Mouse (Mus musculus): Measurements from ENCODE around the gene Stk39.

Stk39 gene

DNA sequence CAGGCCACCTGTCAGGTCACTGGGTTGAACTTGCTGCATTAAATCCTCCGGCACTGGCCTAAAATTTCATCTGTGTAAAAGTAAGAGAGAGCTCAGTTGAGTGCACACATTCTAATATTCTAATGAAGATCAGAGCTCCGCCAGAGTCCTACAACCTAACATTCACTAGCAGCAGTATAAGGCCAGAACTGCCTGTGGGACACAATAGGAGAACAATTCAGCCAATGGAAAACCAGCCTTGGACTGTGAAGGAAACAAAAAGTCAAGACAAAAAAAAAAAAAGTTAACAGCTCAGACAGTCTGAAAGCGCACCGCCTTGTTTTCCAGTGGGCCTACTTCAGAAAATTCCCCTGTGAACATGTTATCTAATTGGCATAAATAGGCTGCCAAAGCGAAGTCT, 137.1 kb downstream of the Stk39 start:
- DNase-seq = no peak

DNA sequence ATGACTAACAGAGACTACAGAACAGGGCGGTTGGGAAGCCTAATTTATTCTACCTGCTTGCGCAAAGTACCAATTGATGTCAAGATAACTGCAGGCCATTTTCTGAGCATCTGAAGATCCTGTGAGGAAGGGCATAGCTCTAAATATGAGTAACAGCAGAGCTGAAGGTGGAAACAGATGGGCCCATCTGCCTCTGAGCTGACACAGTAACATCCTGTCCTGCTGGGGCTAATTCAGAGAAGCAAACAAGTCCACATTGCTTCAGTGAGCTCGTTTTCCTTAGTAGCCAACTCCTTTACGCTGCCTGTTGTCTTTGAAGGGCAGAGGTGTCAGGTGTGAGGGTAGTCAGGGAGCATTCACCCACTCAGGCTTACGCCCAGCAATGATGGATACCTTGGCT, 146.8 kb downstream of the Stk39 start:
- peak; percentile 67 for DNase-seq

- no peak for DNase-seq
Observed at GRCm38 (mm10) chr2:68321230-68321629, 150.8 kb downstream of the Stk39 start.

- DNase-seq = peak; percentile 57
Observed at GRCm38 (mm10) chr2:68320670-68321069, 151.4 kb downstream of the Stk39 start.

GRCm38 (mm10) chr2:68318452-68318851, 153.6 kb downstream of the Stk39 start:
- no peak for DNase-seq

DNA sequence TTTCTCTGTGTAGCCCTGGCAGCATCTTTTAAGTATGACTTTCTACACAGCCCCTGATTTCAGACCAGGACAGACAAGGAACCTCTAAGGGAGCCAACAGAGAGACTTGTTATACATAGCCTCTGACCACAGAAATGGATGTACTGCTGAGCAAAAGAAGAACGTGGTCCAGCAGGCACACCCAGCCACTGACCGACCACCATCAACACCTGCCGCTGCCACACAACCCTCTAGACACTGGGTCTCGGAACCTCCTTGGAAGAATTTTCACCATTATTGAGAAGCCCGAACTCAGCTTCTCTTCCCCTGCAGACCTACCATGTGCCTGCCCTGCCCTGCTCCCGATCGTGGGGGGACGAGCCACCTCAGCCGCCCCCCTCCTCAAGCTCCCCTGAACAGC, 154.2 kb downstream of the Stk39 start:
- DNase-seq = no peak

DNA sequence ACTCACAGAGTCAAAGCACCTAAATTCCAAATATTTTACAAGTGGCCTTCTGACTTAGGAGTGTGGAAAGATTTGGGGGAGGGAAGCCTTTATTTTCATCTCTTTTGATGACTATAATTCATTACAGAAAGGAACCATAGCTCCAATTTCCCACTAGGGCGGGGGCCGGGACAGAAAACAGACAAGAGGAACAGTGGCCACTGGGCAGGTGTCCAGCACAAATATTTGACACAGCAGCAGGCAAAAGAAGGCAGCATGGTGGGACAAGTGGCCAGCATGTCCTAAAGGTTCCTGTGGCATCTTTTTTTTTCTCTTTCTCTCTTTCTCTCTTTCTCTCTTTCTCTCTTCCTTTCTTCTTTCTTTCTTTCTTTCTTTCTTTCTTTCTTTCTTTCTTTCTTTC, 154.6 kb downstream of the Stk39 start:
- no peak for DNase-seq

- no peak for DNase-seq
Observed at GRCm38 (mm10) chr2:68315258-68315657, 156.8 kb downstream of the Stk39 start.

DNA sequence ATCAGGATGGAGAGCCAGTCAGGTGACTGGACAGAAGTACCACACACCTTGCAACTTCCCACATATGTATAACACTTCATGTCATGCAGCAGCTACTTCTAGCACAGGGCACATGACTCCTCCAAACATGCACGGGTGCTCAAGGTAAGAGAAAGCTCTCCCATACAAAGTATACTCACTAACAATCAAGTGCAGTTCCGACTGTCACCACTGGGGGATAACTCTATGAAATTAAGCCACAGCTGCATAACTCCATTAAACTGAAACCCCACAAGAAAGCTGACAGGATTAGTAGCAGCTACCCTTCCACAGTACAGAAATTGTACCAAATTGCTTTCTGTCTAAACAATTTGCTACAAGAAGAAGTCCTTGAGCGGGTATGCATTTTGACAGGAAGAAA, 161.9 kb downstream of the Stk39 start:
- no peak for DNase-seq

DNA sequence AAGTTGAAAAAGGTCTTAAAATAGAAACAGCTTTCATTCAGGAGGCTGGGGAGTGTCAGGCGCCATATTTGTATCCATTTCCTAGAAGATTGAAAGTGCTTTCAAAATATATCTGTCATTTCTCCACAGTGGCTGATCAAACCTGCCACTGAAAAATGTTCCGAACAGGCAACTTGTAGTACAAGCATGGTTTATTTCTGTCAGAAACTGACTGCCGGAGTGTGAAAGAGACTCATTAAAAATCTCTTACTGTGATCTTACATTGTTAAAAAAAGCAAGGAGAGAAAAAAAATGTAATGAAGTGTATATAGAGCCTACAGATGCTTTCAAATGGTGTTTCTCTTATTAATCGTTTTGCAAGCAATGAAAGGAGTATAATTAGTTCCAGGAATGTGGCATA, 165.5 kb downstream of the Stk39 start:
- DNase-seq = no peak

GRCm38 (mm10) chr2:68304771-68305460, 167.2 kb downstream of the Stk39 start:
- no peak for DNase-seq

GRCm38 (mm10) chr2:68301811-68302542, 170.1 kb downstream of the Stk39 start:
- DNase-seq = no peak

DNA sequence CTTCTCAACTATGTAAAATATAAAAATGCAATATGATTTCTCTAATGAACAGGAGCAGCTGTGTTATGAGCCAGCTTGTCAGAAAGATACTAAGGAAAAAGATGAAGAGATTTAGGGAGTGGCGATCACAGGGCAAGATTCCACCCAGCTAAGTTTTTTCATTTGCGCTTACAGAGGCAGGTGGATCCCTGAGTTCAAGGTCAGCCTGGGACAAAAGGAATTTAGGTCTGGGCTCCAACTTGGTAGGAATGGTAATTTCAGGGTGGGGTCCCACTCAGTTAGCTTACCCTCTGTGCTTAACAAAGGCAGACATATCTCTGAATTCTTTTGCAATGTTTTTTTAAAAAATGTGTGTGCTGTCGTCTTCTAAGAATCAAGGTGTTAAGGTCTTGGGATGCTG, 173.7 kb downstream of the Stk39 start:
- DNase-seq = no peak

DNA sequence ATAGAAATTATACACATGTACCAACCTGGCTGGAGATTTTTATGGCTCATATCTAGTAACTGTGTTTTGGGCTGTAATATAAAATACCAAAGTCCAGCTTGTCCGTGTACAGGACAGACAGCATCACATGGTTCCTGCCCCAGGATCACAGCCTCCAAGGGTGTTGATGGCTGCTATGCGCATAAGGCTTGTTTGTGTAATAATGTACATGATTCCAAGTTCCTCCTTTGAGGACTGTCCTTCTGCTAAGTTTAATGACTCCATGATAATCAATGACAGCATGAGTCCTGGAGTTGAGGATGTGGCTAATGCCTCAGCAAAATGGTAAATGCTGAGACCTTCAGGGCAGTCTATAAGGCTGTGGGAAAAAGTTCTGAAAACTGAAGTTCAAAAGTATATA, 174.1 kb downstream of the Stk39 start:
- no peak for DNase-seq

- DNase-seq = no peak
Observed at GRCm38 (mm10) chr2:68296743-68297142, 175.3 kb downstream of the Stk39 start.

DNA sequence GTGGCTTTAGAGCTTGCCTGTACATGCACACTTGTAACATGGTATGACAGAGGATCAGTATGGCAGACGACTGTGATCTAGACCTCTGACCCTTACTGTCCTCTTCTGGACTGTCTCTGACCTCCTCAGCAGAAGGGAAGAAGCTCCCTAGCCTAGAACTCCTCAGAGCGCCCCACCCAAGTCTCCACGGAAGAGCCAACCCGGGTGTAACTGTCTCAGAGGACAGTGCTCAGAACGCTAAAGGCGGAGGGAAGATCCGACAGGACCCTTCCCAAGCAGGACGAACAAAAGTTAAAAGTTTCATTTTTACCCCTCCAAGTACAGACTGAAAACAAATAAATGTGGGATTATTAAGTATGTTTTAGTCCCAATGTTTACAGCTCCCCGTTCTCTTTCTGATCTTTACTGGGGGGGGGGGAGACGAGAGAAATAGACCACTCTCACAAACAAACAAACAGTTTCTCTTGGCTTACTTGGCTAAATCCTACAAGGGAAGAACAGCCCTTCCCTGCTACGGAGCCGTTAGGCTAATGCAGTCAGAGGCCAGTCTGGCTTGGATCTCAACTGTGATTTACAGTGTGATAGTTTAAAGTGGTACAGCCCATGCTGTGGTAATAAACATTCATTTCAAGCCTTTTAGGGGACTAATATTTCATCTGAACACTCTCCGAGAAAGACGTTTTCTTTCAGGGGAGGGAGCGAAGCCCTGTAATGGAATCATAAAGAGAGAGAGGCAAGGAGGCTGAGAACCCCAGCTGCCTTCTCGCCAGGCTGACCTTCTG, 179.3 kb downstream of the Stk39 start:
- DNase-seq = no peak

- no peak for DNase-seq
Observed at GRCm38 (mm10) chr2:68291895-68292294, 180.2 kb downstream of the Stk39 start.

GRCm38 (mm10) chr2:68289961-68290360, 182.1 kb downstream of the Stk39 start:
- DNase-seq = no peak

- no peak for DNase-seq
Observed at GRCm38 (mm10) chr2:68289177-68289576, 182.9 kb downstream of the Stk39 start.

DNA sequence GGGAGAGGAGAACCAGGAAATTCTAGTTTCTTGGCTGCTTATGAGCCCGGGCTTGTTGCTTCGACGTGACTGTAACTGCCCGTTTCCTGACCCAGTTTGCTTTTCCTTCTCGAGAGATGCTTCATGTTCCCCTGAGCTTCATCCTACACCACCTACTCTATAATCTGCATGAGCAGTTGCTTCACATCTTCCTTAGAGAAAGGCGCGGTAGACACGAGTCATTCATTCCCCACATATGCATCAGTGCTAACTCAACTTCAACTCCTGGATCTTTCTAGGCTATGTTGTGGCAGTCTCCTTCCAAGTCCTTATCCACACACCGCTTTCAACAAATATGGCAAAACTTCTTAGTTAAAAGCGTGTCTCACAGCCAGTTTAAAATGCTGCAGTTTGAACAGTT, 184.0 kb downstream of the Stk39 start:
- DNase-seq = no peak

GRCm38 (mm10) chr2:68284391-68284790, 187.7 kb downstream of the Stk39 start:
- DNase-seq = no peak

GRCm38 (mm10) chr2:68283021-68283548, 189.0 kb downstream of the Stk39 start:
- no peak for DNase-seq

DNA sequence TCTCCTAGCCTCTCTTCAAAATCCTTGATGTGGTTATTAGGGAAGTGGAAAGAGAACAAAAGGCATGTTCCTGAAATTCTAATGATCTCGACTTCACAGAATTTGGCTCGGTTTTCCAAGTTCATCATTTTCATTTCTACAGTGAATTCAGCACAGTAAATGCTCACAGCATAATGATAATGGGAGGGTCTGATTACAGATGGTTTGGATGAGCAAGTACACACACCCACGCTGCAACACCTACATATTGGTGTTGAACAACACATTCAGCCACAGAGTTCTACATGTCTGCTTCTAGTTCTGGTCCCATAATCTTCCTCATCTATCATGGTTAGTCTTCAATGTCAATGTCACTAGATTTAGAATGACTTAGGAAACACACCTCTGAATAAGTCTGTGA, 190.5 kb downstream of the Stk39 start:
- DNase-seq = no peak

DNA sequence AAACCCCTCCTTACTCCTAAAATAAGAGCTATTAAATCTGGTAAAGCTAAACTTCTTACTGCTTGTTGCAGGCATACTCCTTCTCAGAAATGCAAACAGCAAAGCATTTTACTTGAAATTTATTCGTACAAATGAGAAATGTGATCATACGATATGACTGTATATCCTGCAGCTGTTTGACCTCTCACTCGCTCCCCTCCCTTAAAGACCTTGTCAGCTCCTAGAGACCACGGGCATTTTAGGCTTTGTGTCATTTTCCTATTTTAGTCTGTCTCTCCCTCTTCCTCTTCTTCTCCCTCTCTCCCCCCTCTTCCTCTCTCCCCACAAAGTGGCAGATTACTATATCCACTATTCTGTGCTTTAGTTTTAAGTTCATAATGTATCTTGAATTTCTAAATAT, 200.8 kb downstream of the Stk39 start:
- DNase-seq = no peak
